In genomic region chr11:88803231-88804010, GRCm38 (mm10) we compare ENCODE assay signal across 9 mouse cellular contexts.
DNase-seq lines count a peak whose midpoint lies in the region; ATAC-seq and TF ChIP-seq lines count a peak whose summit lies in the region.
"Had no signal": no experiment of that assay in that cellular context is flagged by ENCODE, and none has a peak within 500 bp of the region (broad histone marks: within the 10 kb centered on the region; RNA-seq: fewer than 3 reads in every experiment).

No protein-coding gene starts in this region.

- peak overlapping the region; percentile 5; the same call in 1 of the 2 replicates for H3K4me2 ChIP-seq in midbrain, embryonic 11.5 days

- no peaks in the 10 kb centered on the region for H3K36me3 ChIP-seq in heart, adult 2 months (ENCODE audit: control insufficient read depth, insufficient read depth, low read length)
- no peaks in the 10 kb centered on the region for H3K36me3 ChIP-seq in midbrain, embryonic 11.5 days (ENCODE audit: control insufficient read depth, insufficient read depth, low read length)

- intact Hi-C loops in heart, adult 2 months (cut with DNase I): no loop called here
- intact Hi-C loops in heart, postnatal 25 days (cut with DNase I): no loop called here
- intact Hi-C loops in heart, postnatal 10 days (cut with DNase I): no loop called here

- ATAC-seq in midbrain, embryonic 11.5 days (ENCODE audit: low FRiP score): no peak
- ATAC-seq in megakaryocyte progenitor cell, adult 5-6 weeks (replicated peaks; ENCODE audit: poor library complexity): no peak
- no peak for ATAC-seq in megakaryocyte, adult 5-6 weeks (ENCODE audit: poor library complexity, severe bottlenecking)

- H3K27me3 ChIP-seq in heart, adult 2 months (ENCODE audit: control insufficient read depth, insufficient read depth, low read length): no peaks in the 10 kb centered on the region
- H3K27me3 ChIP-seq in midbrain, embryonic 11.5 days (ENCODE audit: control insufficient read depth, insufficient read depth, low read length): no peaks in the 10 kb centered on the region

- H3K9me3 ChIP-seq in midbrain, embryonic 11.5 days (ENCODE audit: control insufficient read depth, low read length): no peaks in the 10 kb centered on the region

- no peak for TF ChIP-seq POLR2A in heart, adult 2 months (IDR thresholded peaks at IDR 0.05; ENCODE audit: insufficient read depth, low read depth, low read length)
- no peak for TF ChIP-seq POLR2A in cortical plate, adult 2 months (IDR thresholded peaks at IDR 0.05; ENCODE audit: extremely low read depth, insufficient read depth, low read length)

- peak overlapping the region; percentile 60 for H3K27ac ChIP-seq in heart, adult 2 months
- H3K27ac ChIP-seq in cortical plate, adult 2 months (ENCODE audit: insufficient read depth, low read length): no peak overlapping the region
- no peak overlapping the region for H3K27ac ChIP-seq in midbrain, embryonic 11.5 days (ENCODE audit: low read depth, low read length)

- WGBS in heart, adult 2 months: 42% methylated on average over 31 of the region's 31 CpGs
- WGBS in midbrain, embryonic 11.5 days: 60% methylated on average over 31 of the region's 31 CpGs

- DNase-seq in heart, adult 2 months: peak in 1 of 2 experiments; percentile 20
- DNase-seq in heart, postnatal 25 days (ENCODE audit: low spot score): no peak
- DNase-seq in heart, postnatal 10 days: peak; percentile 37 to 50
- DNase-seq in midbrain, embryonic 11.5 days (ENCODE audit: low spot score, missing footprints): no peak
- DNase-seq in adrenal gland, postnatal 36 days: no peak
- DNase-seq: adrenal gland, postnatal 10 days had no signal

- peak overlapping the region; percentile 9; the same call in 1 of the 2 replicates for H3K4me3 ChIP-seq in heart, adult 2 months
- H3K4me3 ChIP-seq in cortical plate, adult 2 months (ENCODE audit: insufficient read depth, low read length): peak overlapping the region; percentile 9
- no peak overlapping the region for H3K4me3 ChIP-seq in midbrain, embryonic 11.5 days (ENCODE audit: low read depth, low read length)

- H3K4me1 ChIP-seq in heart, adult 2 months (ENCODE audit: control insufficient read depth, insufficient read depth, low read length): no peaks in the 10 kb centered on the region
- H3K4me1 ChIP-seq in cortical plate, adult 2 months (ENCODE audit: control insufficient read depth, insufficient read depth, low read length): no peaks in the 10 kb centered on the region
- no peaks in the 10 kb centered on the region for H3K4me1 ChIP-seq in midbrain, embryonic 11.5 days (ENCODE audit: control insufficient read depth, insufficient read depth, low read length)

- no peak for TF ChIP-seq EP300 in heart, adult 2 months (IDR thresholded peaks at IDR 0.05; ENCODE audit: insufficient read depth, low read depth, low read length)

- no peak for TF ChIP-seq CTCF in heart, adult 2 months (IDR thresholded peaks at IDR 0.05)
- TF ChIP-seq CTCF in cortical plate, adult 2 months (IDR thresholded peaks at IDR 0.05; ENCODE audit: extremely low read depth, insufficient read depth, low read length): no peak

- H3K79me2 ChIP-seq in heart, adult 2 months (replicated peaks; ENCODE audit: control insufficient read depth, insufficient read depth, low read length): no peaks in the 10 kb centered on the region

- H3K9ac ChIP-seq in heart, adult 2 months (ENCODE audit: low read depth, low read length): no peak overlapping the region; the same call in 1 of the 2 replicates
- no peak overlapping the region; the same call in 1 of the 2 replicates for H3K9ac ChIP-seq in midbrain, embryonic 11.5 days (ENCODE audit: low read length)

Comparison
In these comparisons a context has a peak if more than half of its experiments do, and no peak if none do; other contexts are left out.
1. DNase-seq: peak in heart, postnatal 10 days (2 of 2); none in heart, postnatal 25 days (single experiment), midbrain, embryonic 11.5 days (single experiment) and adrenal gland, postnatal 36 days (0 of 2).